Mouse (Mus musculus) cerebellum, adult 18-20 months (tissue): Measurements from ENCODE around the gene Stxbp4.

Source experiments
- DNase-seq, 2 experiments: peaks; one replicate each; pipeline ENCODE4 v3.0.0; 2021

Gene Stxbp4

DNA sequence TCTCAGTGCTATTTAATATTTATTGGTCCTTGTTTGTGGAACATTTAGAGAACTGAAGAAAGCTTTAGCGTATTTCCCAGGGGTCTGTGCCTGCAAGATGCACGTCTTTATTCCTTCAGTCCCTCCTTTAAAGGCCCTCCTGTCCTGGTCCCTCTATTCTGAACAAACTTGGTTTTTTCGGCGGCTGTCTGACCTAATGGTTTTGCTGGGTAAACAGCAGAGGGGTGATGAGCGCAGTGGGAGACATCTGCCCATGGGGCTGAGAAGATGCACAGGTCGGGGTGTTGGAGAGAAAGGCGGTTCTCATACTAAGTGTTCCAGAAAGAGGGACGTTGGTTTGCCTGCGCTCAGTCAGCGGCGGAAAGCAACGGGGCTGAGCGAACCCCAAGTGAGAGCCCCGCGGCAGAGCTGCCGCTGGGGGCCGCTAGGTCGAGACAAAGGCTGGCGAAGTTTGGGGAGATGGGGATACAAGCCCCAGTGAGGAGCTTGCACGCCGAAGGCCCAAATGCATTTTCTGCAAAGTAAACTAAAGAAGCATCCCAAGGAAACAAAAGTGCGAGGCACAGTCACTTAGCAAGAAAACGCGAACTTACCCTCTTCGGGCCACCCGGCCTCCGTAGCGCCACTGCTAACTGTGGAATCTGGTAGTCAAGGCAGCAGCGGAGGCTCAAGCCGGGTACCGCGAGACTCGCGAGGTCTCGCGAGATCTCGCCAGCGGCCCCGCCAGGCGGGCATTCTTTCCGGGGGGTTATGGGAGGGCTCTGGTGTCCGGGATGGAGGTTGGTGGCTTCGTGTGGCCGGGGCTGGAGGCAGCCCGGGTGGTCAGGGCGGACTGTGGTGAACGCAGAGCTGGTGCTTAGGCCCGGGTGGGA is at the start of gene Stxbp4, which contains the start of gene Cox11:
TSS of gene Stxbp4 (minus strand) at position 645 of the 872 bp plus-strand sequence.
TSS of gene Cox11 (plus strand) at position 734 of the 872 bp plus-strand sequence.
- peak; percentile 93 to 95 for DNase-seq

DNA sequence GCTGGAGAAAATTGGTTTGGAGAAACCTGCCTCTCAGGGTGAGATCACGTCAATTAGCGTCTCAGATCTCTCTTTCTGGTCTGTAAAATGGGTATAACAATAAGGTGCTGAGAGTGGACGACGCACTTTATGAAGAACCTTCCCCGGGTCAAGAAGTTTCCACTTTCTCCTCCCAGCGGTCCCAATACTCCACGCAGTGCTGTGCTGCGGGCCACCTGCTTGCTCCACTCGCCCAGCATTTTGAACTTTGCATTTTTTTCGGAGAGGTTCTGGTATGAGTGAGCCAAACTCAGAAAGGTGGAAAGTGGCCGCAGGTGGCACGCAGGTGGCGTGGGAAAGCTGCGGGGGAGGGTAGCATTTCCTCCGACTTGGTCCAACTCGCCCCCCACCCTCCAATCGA is 49.2 kb upstream of the Stxbp4 start:
- no peak for DNase-seq

DNA sequence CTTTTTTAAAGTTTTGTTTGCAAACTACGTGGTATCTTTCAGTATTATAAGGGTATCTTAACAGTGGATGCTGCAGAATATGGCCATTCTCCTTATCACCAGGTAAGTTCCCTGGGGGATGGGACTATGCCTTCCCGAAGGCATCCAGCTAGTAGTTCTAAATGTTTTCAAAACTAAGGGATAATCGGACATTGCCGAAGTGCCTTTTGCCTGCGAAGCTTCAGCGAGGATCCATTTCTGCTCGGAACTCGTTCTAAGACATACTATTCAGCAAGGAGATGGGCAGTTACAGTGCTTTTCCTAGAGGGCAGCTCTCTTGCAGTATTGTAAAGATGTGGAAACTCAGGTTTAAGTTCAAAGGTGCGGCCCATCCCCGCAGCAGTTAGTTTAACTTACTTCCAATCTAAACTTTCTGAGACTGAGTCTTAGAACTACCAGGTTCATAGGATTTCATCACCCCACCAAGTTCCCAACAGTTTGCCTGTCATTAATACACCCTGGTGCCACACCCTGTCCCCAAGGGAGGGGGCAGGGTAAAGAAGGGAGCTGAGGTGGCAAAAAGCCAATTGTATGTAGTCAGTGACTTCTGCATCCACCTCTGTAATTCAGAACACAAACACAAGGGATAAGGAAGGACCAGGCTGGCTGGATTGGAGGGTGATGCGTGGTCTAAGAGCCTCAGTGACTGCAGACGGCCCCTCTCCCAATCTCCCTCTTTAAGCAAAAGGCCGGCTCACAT is 48.6 kb upstream of the Stxbp4 start:
- DNase-seq: peak in 1 of 2 experiments; percentile 5

DNA sequence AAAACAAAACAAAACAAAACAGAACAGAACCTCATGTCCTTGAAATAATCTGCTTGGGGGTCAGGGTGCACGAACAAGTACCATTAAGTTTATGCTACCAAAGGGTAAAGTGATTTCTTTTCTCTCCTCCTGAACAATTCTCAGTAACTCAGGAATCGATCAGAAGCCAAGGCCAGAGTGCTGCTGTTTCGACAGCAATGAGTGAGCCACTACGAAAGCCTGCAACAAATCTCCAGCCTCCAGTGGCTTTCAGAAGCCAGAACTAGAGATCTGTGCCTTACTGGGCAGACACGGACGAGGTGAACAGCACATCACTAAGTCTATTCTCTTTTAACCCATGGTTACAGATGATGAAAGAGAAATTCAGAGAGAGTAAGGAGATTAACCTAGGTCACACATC is 47.3 kb upstream of the Stxbp4 start:
- no peak for DNase-seq

DNA sequence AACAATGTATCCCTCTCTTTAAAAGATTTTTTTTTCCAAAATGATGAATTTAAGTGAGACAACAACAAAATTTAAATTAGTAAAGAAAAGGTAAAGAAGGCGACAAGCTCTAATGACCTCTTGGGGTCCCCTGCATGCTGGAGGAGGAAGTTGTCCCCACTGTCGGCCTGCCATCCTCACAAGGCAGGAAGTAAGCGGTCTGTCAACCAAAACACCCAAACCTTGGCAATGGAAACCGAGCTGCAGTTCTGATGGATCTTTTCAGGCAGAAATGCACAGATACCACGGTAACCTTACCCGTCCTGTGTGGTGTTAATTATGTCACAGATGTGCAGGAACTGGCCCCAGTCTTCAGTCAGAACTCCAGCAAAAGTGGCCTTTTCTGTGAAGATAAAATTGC is 46.9 kb upstream of the Stxbp4 start:
- no peak for DNase-seq

DNA sequence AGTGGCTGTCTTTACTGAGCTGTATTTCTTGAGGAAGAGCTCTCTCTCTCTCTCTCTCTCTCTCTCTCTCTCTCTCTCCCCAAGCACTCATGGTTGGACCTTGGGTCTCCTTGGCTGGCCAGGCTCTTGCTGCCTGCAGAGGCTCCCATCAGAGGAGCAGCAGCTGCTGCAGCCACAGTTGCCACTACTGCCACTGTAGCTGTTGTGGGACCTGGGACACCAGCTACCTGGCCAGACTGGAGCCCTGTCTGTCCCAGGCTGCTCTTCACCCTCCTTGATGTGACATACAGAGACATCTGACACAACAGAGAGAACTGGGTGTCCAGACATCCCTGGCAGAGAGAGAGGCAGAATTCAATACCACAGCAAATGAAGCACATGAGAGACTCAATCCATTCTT is 43.3 kb upstream of the Stxbp4 start:
- no peak for DNase-seq

DNA sequence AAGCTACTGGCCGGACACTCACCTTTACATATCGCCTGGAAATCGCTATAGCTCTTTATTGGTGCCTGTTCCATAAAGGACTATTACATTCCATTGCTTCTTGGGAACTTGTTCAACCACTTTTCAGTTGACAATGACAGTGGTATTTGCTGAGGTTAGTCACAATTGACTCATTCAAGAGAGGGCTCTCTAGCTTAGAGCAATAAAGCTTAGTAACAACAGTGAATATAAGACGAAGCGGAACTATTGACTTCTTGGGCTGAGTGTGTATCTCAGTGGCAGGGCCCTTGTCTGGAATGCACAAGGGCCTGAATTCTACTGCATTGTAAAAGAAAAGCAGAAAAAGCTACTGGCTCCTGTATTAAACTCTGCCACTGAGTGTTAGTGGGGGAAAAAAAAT is 40.7 kb upstream of the Stxbp4 start:
- DNase-seq: no peak

DNA sequence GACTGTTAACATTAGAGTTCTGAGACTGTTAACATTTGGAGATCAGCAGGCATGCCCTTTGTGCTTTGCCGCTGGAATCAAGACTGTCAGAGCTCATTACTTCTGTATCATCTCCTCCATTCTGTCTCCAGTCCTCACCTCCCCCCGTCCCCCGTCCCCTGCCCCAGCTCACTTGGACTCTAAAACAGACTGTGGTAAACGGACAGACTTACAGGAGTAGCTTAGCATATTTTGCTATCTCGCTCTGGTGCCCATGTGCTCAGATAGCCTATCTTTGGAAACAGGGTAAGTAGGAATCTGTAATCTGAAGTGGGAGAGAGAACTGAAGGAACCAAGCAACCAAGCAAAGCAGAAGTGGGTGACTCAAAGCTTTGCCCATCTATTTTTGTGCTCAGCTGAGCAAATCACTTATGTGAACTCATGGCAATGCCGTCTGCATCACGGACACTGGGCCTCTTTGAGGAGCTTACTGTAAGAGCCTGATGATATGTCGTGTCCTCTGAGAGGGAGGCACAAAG is 39.9 kb upstream of the Stxbp4 start:
- no peak for DNase-seq

DNA sequence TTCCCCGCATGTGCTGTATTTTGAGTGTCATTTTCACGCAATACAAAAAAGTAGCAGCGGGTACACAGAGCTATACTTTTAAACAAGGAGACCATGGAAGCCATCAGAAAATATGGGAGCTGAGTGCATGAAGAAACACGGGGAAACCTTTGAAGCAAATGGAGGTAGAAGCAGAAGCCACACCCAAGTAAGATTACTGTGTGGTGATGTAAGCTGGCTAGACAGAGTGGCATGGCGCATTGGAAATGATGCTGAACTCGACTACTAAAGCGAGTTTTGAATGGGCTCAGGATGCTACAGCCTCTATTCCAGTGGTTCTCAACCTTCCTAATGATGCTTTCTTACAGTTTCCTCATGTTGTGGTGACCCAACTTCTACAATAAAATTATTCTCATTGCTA is 39.1 kb upstream of the Stxbp4 start:
- DNase-seq: no peak

DNA sequence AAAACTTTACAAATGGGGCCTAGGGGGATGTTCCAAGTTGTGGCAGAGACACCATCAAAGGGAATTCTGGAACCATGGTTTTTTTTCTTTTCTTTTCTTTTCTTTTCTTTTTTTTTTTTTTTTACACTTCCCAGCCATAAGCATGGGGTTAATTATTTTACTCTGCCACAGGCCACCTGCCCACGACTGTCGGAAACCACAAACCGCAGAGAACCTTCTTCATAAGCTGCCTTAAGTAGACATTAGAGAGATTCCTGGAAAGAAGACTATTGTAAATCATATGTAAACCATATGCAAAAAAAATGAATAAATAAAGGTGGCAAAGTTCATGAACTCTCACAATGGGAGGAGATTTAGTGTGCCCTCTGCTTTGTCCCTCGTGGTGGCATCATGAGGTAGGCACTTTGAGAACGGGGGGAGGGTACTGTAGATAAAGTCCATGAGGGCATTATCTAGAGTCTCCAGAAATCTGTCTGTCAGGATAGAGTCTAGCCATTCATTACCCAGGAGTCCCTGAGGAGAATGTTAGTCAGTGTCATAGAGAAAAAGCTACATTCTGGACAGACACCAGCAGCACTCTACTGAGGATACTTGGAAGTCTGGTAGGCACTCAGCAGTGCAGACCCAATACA is 37.7 kb upstream of the Stxbp4 start:
- DNase-seq: no peak

DNA sequence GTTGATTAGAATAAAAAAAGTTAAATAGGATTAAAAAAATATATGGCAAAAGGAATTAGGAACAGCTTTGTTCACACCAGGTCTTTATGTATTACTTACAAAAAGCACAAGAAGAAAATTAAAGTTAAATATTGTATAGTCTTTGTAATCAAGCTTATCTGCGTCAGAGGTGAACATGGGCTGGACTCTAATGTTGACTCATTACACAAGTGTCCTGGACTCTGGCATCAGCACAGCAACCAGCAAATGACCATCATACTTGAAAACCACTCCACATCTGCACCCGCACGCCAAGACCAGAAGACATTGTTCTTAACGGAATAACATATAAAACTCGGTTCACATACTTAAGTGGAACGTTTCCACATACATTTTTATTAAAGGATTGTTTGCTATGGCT is 29.4 kb upstream of the Stxbp4 start:
- no peak for DNase-seq

DNA sequence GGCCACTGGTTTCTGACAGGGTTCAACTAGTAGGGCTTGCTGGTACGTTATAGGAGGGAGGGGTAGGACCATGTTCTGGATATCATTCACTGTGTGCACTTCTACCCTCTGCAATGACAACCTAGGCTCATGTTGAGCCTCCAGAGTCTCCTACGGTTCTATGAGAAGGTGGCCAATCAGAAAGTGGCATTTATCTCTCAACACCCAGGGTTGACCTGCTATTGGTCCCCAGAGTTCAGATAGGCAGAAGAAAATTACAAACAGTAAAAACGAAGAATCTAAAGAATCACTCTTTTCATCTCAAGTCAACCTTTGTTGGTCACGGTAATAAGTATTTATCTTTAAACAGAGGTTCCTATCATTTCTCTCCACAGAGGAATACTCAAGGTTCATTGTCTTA is 29.0 kb upstream of the Stxbp4 start:
- DNase-seq: no peak

DNA sequence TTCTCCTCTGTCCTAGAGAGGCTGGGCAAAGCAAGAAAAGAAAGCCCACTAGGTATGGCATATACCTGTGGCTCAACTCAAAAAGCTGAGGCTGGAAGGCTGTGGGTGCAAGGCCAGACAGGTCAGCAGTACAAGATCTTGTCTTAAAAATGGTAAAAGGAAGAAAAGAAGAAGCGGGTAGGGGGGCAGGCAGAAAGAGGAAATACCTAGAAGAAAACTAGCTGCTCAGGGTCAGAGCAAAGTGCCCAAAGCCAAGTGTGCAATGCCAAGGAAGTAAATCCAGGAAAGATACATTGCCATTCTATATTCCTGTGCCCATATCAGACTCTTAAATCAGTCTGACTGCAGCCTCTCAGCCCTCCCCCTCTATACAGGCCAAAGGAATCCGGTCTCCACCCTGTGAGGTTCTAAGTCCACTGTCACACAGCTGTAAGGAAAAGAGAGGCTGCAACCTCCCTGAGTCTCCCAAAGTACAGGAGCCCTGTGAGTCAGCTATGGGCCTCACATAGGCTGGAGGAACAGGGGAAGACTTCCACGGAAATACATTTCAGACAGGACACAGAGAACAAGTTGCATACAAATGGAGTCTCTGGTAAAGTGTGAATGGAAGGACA is 28.4 kb upstream of the Stxbp4 start:
- no peak for DNase-seq

DNA sequence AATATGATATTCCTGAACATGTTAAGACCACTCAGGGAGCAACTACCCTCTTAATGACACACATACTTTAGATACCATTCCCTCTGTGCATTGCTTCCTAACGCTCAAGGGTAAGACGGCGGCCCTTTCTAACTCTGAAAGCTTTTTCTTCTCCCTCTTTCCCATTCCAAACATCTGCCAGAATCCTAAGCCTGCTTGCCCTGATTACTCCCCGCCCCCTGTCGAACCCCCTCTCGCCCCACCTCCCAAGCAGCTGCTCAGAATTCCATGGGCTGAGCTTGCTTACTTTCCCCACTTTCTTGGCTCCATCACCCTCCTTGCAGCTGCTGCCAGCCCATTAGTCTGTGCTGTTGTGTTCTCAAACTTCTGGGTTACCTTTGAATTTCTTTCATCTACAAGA is 27.3 kb upstream of the Stxbp4 start:
- peak in 1 of 2 experiments; percentile 5 for DNase-seq

DNA sequence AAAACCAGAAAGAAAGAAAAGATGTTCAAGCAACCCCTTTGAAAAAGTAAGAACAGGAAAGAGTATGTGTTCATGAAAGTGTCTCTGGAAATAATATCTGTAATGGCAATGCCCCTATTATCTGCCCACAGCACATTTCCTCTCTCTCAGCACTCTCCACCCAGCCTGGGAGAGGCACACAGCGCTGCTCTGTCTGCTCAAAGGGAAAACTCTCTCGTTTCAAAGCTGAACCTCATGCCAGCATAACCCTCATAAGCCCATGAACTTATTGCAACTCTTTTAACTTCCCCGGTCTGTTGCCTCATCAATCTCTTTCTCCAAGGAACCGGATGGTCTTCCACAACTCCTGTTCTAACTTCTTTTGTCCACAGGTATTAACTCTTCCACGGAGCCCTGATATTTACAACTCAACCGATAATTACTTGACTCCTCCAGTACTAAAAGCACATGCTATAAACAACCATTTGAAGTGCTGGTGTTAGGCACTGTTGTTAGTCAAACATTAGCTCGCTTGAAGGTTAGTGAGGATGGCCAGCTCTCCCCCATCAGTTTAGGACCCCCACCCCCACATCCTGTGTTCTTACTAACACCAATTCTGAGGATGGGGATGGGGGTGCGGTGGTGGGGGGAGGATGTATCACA is 26.6 kb upstream of the Stxbp4 start:
- no peak for DNase-seq

DNA sequence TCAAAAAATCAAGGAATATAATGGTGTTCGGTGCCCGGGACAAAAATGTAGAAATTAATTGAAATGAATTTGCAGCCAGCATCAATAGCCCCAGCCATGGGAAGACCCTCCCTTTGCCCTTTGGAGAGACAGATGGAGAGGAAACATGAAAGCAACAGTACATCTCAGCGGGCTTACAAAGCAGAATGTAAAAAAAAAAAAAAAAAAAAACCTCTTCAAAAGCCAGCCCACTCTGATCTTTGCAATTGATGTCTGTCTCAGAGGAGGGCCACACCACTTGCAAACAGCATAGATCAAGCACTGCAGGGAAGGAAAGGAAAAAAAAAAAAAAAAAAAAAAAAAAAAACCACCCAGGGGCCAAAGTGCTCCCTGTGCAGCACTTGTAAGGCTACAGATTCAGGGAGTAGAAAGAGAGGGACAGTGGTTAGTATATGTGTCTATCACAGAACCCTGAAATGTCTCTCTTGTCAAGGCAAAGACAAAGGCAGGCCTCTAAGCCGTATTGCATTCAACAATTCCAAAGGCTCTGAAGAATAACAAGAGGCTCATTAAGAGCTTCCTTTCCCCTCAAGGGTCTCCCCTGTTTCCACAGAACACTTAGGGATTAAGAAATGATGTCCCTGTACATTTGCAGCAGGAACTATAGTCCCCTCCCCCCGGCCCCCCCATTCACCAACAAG is 25.9 kb upstream of the Stxbp4 start:
- no peak for DNase-seq

DNA sequence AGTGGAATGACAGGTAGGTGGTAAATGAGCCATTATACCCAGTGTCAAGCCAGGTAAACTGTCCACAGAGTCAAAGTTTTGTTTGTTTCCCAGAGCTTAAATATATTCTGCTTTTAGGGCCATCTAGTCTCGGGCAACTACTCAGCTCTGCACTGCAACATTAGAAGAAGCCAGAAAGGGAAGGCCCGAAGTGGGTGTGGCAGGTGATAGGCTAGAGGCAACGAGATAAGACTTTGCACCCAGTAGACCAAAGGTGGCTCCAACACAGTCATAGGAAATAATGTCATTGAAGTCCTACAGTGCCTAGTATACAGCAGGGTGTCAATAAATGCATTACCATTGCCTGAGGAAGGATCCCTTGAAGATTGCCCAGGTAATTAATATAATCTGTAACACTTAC is 25.2 kb upstream of the Stxbp4 start:
- DNase-seq: no peak

DNA sequence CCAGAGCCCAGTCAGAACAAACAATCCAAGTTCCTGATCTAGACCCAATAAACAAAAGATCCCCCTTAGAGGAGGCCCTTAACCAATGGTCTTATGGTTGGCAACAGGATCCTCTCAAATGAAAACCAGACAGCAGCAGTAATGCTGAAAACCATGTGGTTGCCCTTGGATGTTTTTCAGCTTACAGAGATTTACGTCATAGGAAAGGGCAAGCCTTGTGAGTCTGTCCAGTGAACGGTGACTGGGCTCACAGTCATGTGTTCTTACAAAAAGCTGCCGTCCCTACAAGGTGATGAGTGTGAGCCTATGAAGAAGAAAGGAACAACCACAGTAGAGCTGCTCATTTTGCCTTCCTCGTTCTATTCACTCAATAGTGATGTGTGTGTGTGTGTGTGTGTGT is 22.8 kb upstream of the Stxbp4 start:
- DNase-seq: no peak

DNA sequence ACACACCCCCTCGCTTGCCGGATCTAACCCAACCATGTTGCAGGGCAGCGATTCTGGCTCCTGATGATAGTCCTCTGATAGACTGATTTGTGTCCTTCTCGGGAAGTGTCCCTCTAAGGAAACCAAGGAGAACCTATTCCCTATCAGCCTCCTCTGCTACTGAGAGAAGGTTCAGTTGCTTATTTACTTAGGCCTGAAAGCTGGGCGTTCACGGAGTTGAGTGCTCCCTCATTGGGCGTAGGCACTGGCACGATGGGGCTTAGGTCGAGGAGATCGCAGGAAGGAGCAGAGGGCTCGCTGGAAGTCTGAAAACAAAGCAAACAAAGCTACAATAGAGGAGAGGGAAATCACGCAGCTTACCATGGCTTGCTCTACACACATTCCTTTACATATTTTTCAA is 19.6 kb upstream of the Stxbp4 start:
- DNase-seq: no peak

DNA sequence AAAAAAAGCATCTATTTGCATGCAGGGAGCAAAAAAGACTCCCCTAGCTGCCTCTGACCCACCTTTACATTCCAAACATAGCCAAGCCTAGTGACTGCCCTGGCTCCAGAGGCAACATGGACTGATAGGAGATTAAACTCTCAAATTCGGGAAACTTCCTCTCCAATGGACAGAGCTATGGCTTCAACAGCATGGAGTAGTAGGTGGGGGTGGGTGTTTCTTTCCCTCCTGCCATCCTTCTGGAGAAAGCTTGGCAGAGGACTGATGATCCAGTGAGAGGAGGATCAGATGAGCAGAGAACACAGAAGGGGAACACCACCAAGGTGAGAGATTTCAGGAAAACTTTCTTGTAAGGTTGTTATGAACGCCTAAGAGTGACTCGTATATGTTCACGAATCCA is 14.7 kb upstream of the Stxbp4 start:
- no peak for DNase-seq

DNA sequence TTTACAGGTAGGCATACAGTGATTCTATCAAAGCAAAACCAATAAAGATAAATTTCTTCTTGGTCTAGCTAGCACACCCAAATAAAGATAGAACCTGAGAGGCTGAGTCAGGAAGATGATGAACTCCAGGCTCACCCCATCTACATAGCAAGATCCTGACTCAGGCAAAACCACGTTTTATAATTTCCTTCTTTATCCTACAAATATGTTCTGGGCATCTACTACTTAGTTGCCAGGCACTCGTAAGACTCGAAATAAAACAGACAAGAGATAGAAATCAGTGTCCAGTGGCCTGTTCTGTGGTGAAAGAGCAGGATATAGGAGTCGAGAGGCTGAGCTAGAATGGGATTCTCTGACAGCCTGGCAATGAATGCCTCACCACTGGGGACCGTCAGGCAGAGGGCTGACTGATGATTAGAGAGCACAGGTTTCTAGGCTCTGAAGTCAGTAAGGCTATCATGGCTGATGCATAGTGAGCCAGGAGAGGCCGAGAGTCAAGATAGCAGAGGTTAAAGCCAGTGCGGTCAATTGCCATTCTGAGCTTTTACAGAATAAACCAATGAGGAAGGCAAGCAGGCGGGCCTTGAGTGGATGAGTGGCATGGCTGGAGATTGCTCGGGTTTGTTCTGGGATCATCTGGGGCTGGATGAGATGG is 12.5 kb upstream of the Stxbp4 start:
- DNase-seq: no peak
